Mouse (Mus musculus): ENCODE results near the gene Gm10334. TPM values are rescaled to one million over a fixed set of nuclear protein-coding genes. Genes with fewer than 3 reads are reported as not detected.
"Not testable (repeated sequence)": the region's sequence is repeated elsewhere in the genome, so short reads cannot be mapped to it uniquely, and the experiment has no call there.

Gene Gm10334
- polyA plus RNA-seq (2016; fragmentation: Nextera tagmentation; extraction: Ambion mirVana) = 0.34 and 0.60 TPM in 2 replicates

DNA sequence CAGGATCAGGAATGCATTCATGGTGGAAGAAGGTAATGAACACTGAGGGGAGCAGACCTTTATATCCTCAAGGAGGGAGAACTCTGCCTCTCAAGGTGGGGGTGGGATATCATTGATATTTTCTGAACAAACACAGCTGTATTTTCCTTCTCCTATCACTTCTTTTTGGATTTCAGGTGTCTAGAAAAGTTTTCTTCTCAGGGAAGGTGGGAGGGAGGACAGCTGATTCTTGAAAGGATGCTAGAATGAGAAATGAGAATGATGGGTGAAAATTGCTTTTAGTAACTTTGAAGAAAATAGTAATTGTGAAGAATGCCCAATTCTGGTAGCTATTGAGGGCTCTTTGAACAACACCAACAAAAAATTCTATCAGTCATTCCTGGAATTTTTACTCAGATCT is at the start of gene Gm10334:
TSS of gene Gm10334 (minus strand) at position 101 of the 400 bp plus-strand sequence.
- H3K36me3 ChIP-seq; H3K4me1 ChIP-seq; H3K4me2 ChIP-seq (replicated peaks); H3K9ac ChIP-seq; H3K27me3 ChIP-seq; H3K27ac ChIP-seq; H3K9me3 ChIP-seq; H3K4me3 ChIP-seq; ATAC-seq (ENCODE audit: insufficient number of reproducible peaks, insufficient read depth, low FRiP score, low TSS enrichment): not testable (repeated sequence)

DNA sequence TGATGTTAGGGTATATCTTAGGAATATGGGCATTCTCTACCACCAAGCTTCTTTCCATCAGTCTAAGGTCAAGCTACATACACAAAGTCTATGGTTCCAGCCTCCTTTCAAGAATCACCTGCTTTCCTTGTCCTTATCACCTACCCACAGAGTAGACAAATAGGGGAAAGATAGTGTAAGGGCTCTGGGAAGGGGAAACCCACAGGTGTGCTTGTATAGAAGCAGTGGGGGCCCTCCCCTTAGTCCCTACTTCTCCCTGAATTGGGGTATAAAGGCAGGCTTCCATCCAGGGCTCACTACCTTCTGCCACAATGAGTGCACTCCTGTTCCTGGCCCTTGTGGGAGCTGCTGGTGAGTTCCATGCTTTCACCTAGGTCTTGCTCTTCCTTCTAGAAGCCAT is 12.7 kb upstream of the Gm10334 start, which contains the start of gene Prss1:
TSS of gene Prss1 (plus strand) at position 301 of the 400 bp plus-strand sequence.
- not testable (repeated sequence) for H3K4me2 ChIP-seq (replicated peaks); H3K9me3 ChIP-seq; H3K9ac ChIP-seq; H3K27ac ChIP-seq; H3K27me3 ChIP-seq; H3K4me3 ChIP-seq; H3K4me1 ChIP-seq; ATAC-seq (ENCODE audit: insufficient number of reproducible peaks, insufficient read depth, low FRiP score, low TSS enrichment); H3K36me3 ChIP-seq

DNA sequence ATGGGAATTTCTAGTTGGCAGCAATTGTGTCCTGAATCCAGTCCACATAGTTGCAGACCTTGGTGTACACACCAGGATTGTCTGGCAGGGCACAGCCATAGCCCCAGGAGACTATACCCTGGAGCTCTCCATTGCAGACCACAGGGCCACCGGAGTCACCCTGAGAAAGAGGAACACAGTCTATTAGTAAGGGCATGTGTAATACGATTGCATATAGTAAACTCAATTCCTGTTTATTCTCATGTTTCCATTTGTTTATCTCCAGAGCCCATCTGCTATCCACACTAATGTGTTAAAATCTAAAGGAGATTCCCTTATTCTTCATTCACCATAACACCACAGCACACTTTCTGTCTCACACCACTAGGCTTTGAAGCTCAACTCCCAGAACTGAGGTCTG is 3.7 kb downstream of the Gm10334 start:
- H3K36me3 ChIP-seq; H3K27ac ChIP-seq; H3K4me3 ChIP-seq; ATAC-seq (ENCODE audit: insufficient number of reproducible peaks, insufficient read depth, low FRiP score, low TSS enrichment); H3K4me2 ChIP-seq (replicated peaks); H3K4me1 ChIP-seq; H3K9ac ChIP-seq; H3K9me3 ChIP-seq; H3K27me3 ChIP-seq: not testable (repeated sequence)
- 85% methylated on average over 2 of the region's 2 CpGs for WGBS

Other genes with a start within 250 kb of the Gm10334 start
- gene Try4, start 143.9 kb downstream of the Gm10334 start, polyA plus RNA-seq (2016; fragmentation: Nextera tagmentation; extraction: Ambion mirVana) = not detected in 2 replicates
- not detected in 2 replicates for gene Try5, start 129.3 kb downstream of the Gm10334 start, polyA plus RNA-seq (2016; fragmentation: Nextera tagmentation; extraction: Ambion mirVana)
- not detected in 2 replicates for gene Try10, start 92.0 kb downstream of the Gm10334 start, polyA plus RNA-seq (2016; fragmentation: Nextera tagmentation; extraction: Ambion mirVana)
- 0.23 TPM in 1 of 2 replicates, not detected in the other for gene Prss3, start 68.5 kb downstream of the Gm10334 start, polyA plus RNA-seq (2016; fragmentation: Nextera tagmentation; extraction: Ambion mirVana)
- not detected in 2 replicates for gene Gm5771, start 53.8 kb downstream of the Gm10334 start, polyA plus RNA-seq (2016; fragmentation: Nextera tagmentation; extraction: Ambion mirVana)
- gene Prss1, start 12.8 kb upstream of the Gm10334 start, polyA plus RNA-seq (2016; fragmentation: Nextera tagmentation; extraction: Ambion mirVana) = not detected in 2 replicates
- gene Prss2, start 75.6 kb upstream of the Gm10334 start, polyA plus RNA-seq (2016; fragmentation: Nextera tagmentation; extraction: Ambion mirVana) = not detected in 2 replicates
- 25.9 and 27.2 TPM in 2 replicates for gene Ephb6, start 159.3 kb upstream of the Gm10334 start, polyA plus RNA-seq (2016; fragmentation: Nextera tagmentation; extraction: Ambion mirVana)
- 0.55 and 1.2 TPM in 2 replicates for gene Trpv6, start 190.3 kb upstream of the Gm10334 start, polyA plus RNA-seq (2016; fragmentation: Nextera tagmentation; extraction: Ambion mirVana)
- not detected in 2 replicates for gene Trpv5, start 234.6 kb upstream of the Gm10334 start, polyA plus RNA-seq (2016; fragmentation: Nextera tagmentation; extraction: Ambion mirVana)
- gene Llcfc1, start 238.3 kb upstream of the Gm10334 start, polyA plus RNA-seq (2016; fragmentation: Nextera tagmentation; extraction: Ambion mirVana) = not detected in 2 replicates

All from embryonic facial prominence, embryonic 12.5 days (tissue).